Mouse (Mus musculus) heart, embryonic 13.5 days (tissue): ENCODE data around the gene Fam149b. TPM values are rescaled to one million over a fixed set of nuclear protein-coding genes. Genes with fewer than 3 reads are reported as not detected.
"Not testable (repeated sequence)": the region's sequence is repeated elsewhere in the genome, so short reads cannot be mapped to it uniquely, and the experiment has no call there.

Experiments
- ATAC-seq: fragments of 200-750 bp; cut with Nextera tagmentation; 2 replicates; pipeline ENCODE4 v1.8.0; 2017; ENCODE audit warnings: moderate TSS enrichment; ENCODE audit not compliant: insufficient number of reproducible peaks, low FRiP score, low TSS enrichment; ENCODE audit errors: extremely low read depth
- H3K27ac ChIP-seq: fragments of 300-500 bp; sonication (generic); replicated peaks from 2 replicates; pipeline ENCODE4 v1.5.1; 2015; ENCODE audit warnings: moderate library complexity, mild to moderate bottlenecking, inconsistent platforms
- H3K27me3 ChIP-seq: fragments of 300-500 bp; sonication (generic); replicated peaks from 2 replicates; pipeline ENCODE4 v1.6.1; 2015; ENCODE audit warnings: mild to moderate bottlenecking, inconsistent platforms
- H3K36me3 ChIP-seq: fragments of 300-500 bp; sonication (generic); 2 replicates; pipeline ENCODE4 v1.6.1; 2015; ENCODE audit warnings: mild to moderate bottlenecking, inconsistent platforms
- H3K4me1 ChIP-seq: fragments of 300-500 bp; sonication (generic); 2 replicates; pipeline ENCODE4 v1.6.1; 2015; ENCODE audit warnings: inconsistent platforms
- H3K4me2 ChIP-seq: fragments of 300-500 bp; sonication (generic); 2 replicates; pipeline ENCODE4 v1.6.1; 2015; ENCODE audit warnings: inconsistent platforms, mild to moderate bottlenecking, moderate library complexity
- H3K4me3 ChIP-seq: fragments of 300-500 bp; sonication (generic); 2 replicates; pipeline ENCODE4 v1.5.1; 2015; ENCODE audit warnings: moderate library complexity, mild to moderate bottlenecking, inconsistent platforms
- H3K9ac ChIP-seq: fragments of 300-500 bp; sonication (generic); 2 replicates; pipeline ENCODE4 v1.6.1; 2015; ENCODE audit warnings: inconsistent platforms, mild to moderate bottlenecking, moderate library complexity
- H3K9me3 ChIP-seq: fragments of 300-500 bp; sonication (generic); 2 replicates; pipeline ENCODE4 v1.6.1; 2016; ENCODE audit warnings: inconsistent platforms
- WGBS: fragments of 180-500 bp; shearing (Covaris S2); methylation state at CpG from one replicate; pipeline ENCODE4 v1.1.7; 2015; ENCODE audit warnings: mixed read lengths; 5-methylcytosine and 5-hydroxymethylcytosine counted together
- polyA plus RNA-seq: library from polyadenylated mRNA; unstranded; fragments of >200 nt; fragmentation: Nextera tagmentation; extraction: Ambion mirVana; gene quantifications from 2 replicates; pipeline ENCODE4 v1.2.1, GENCODE M21; 2015

The Fam149b gene
- 19.7 and 24.1 TPM in 2 replicates for polyA plus RNA-seq

DNA sequence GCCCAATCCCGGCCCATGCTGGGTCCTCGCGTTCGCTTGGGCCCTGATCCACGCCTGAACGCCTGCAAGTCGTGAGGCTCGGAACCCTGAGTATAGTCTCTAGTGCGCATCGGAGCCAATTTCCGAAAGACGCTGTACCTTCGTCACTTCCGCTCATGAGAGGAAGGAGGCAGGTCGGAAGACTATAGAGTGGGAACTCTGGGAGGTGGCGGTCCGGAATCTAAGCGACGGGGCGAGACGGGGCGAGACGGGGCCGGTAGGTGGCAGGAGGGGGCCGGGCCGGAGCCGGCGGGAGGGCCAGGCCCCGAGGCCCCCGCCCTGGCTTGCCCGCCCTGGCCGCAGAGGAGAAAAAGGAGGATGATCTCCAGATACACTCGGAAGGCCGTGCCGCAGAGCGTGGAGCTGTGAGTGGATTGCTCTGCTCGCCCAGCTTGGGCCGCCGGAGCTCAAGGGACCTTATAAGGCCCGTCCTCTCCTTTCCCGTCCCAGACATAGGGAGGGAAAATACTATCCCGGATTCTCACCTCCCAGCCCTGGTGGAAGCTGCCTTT lies at the start of gene Fam149b, which contains the start of gene Ecd:
Gene Fam149b (plus strand): TSS at position 172 of the 551 bp plus-strand sequence.
Gene Ecd (minus strand): TSS at position 131 of the 551 bp plus-strand sequence.
- Histone ChIP-seq H3K4me2 (peak within 1 kb of the TSS; percentile 84), H3K27ac (peak within 1 kb of the TSS; percentile 96), H3K4me3 (peak within 1 kb of the TSS; percentile 77), H3K36me3 (peaks cover 44% of the 10 kb centered on the region), H3K27me3 (no peaks in the 10 kb centered on the region), H3K9ac (peak within 1 kb of the TSS; percentile 91), H3K4me1 (peaks cover 23% of the 10 kb centered on the region), H3K9me3 (no peaks in the 10 kb centered on the region)
- under 1% methylated on average over 41 of the region's 42 CpGs for WGBS
- ATAC-seq, result peak; percentile 97

DNA sequence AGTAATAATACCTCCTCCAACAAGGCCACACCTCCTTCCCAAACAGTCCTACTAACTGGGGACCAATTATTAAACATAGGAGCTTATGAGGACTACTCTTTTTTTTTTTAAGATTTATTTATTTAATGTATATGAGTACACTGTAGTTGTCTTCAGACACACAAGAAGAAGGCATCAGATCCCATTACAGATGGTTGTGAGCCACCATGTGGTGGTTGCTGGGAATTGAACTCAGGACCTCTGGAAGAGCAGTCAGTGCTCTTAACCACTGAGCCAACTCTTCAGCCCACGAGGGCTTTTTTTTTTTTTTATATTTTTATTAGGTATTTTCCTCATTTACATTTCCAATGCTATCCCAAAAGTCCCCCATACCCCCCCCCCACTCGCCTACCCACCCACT lies 42.9 kb upstream of the Fam149b start:
- H3K4me3 ChIP-seq, H3K9me3 ChIP-seq, H3K9ac ChIP-seq, H3K27ac ChIP-seq, H3K27me3 ChIP-seq, H3K4me2 ChIP-seq, H3K4me1 ChIP-seq, ATAC-seq: not testable (repeated sequence)
- WGBS, result 66% methylated on average over 2 of the region's 2 CpGs
- H3K36me3 ChIP-seq, result peaks cover 56% of the 10 kb centered on the region

GRCm38 (mm10) chr14:20315137-20315536 lies 32.8 kb upstream of the Fam149b start:
- 87% methylated on average over 1 of the region's 1 CpGs for WGBS
- Histone ChIP-seq H3K4me3 (no peak overlapping the region), H3K27ac (no peak overlapping the region), H3K4me1 (no peaks in the 10 kb centered on the region), H3K36me3 (peaks cover 79% of the 10 kb centered on the region), H3K4me2 (no peak overlapping the region), H3K9me3 (no peaks in the 10 kb centered on the region), H3K27me3 (no peaks in the 10 kb centered on the region), H3K9ac (no peak overlapping the region)
- ATAC-seq, result no peak

DNA sequence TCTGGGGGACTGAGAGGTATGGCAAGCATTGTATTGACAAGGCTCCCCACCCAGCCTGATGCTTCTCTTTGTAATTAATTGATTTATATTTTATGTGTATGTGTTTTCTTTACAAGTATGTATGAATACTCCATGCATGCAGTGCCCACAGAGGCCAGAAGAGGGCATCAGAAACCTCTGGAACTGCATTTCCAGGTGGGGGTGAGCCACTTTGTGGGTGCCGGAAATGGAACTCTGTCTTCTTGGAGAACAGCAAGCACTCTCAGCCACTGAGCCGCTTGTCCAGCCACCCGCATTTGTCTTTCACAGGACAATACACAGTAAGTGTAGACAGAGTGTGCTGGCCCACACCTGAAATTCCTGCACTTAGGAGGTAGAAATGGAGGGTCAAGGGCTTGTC lies 28.5 kb upstream of the Fam149b start:
- no peaks in the 10 kb centered on the region for H3K9me3 ChIP-seq
- H3K4me3 ChIP-seq, result no peak overlapping the region
- no peak for ATAC-seq
- H3K4me2 ChIP-seq, result no peak overlapping the region
- WGBS, result 84% methylated on average over 3 of the region's 3 CpGs
- H3K27me3 ChIP-seq, result no peaks in the 10 kb centered on the region
- H3K9ac ChIP-seq, result no peak overlapping the region
- H3K4me1 ChIP-seq, result no peaks in the 10 kb centered on the region
- H3K36me3 ChIP-seq, result peaks cover 79% of the 10 kb centered on the region
- H3K27ac ChIP-seq, result no peak overlapping the region

- no peaks in the 10 kb centered on the region for H3K27me3 ChIP-seq
- no peak overlapping the region for H3K4me3 ChIP-seq
- no peak overlapping the region for H3K9ac ChIP-seq
- H3K27ac ChIP-seq, result no peak overlapping the region
- no peak overlapping the region for H3K4me2 ChIP-seq
- H3K36me3 ChIP-seq, result peaks cover 95% of the 10 kb centered on the region
- ATAC-seq, result no peak
- H3K9me3 ChIP-seq, result no peaks in the 10 kb centered on the region
- no peaks in the 10 kb centered on the region for H3K4me1 ChIP-seq
- 92% methylated on average over 9 of the region's 9 CpGs for WGBS
These were observed 23.8 kb upstream of the Fam149b start for GRCm38 (mm10) chr14:20324196-20324595.

- no peaks in the 10 kb centered on the region for H3K27me3 ChIP-seq
- no peak for ATAC-seq
- no peaks in the 10 kb centered on the region for H3K9me3 ChIP-seq
- no peak overlapping the region for H3K9ac ChIP-seq
- 77% methylated on average over 9 of the region's 9 CpGs for WGBS
- H3K36me3 ChIP-seq, result peaks cover 94% of the 10 kb centered on the region
- no peak overlapping the region for H3K27ac ChIP-seq
- H3K4me1 ChIP-seq, result no peaks in the 10 kb centered on the region
- no peak overlapping the region for H3K4me3 ChIP-seq
- no peak overlapping the region for H3K4me2 ChIP-seq
These were observed 19.5 kb upstream of the Fam149b start for GRCm38 (mm10) chr14:20328474-20328873.

GRCm38 (mm10) chr14:20331316-20331715 lies 16.6 kb upstream of the Fam149b start:
- no peaks in the 10 kb centered on the region for H3K27me3 ChIP-seq
- WGBS, result 84% methylated on average over 4 of the region's 4 CpGs
- peaks cover 96% of the 10 kb centered on the region for H3K36me3 ChIP-seq
- no peak for ATAC-seq
- no peak overlapping the region for H3K9ac ChIP-seq
- no peaks in the 10 kb centered on the region for H3K9me3 ChIP-seq
- no peak overlapping the region for H3K4me2 ChIP-seq
- no peak overlapping the region for H3K27ac ChIP-seq
- H3K4me1 ChIP-seq, result no peaks in the 10 kb centered on the region
- H3K4me3 ChIP-seq, result no peak overlapping the region

DNA sequence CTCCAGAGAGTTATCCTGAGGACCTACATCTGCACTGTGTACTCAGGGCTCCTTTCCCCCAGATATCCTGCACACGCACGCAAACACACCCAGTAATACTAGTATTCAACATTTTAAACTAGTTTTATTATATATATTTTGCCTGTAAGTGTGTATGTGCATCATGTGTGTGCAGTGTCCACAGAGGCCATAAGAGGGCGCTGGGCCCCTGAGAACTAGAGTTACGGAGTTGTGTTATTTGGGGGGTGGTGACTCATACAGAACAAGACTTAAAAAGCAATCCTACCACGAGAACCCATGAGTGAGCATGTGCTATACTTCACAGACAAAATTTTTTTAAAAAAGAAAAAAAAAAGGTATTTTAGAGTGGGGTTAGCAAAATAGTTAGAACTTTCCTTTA lies 8.5 kb upstream of the Fam149b start:
- no peak overlapping the region for H3K4me3 ChIP-seq
- WGBS, result 93% methylated on average over 5 of the region's 5 CpGs
- H3K4me2 ChIP-seq, result no peak overlapping the region
- no peaks in the 10 kb centered on the region for H3K27me3 ChIP-seq
- peaks cover 2% of the 10 kb centered on the region; the same call in 1 of the 2 replicates for H3K9me3 ChIP-seq
- no peak for ATAC-seq
- no peak overlapping the region for H3K27ac ChIP-seq
- H3K36me3 ChIP-seq, result peaks cover 76% of the 10 kb centered on the region
- H3K9ac ChIP-seq, result no peak overlapping the region
- H3K4me1 ChIP-seq, result no peaks in the 10 kb centered on the region

- ATAC-seq, result no peak
- Histone ChIP-seq H3K4me3 (no peak overlapping the region), H3K9ac (no peak overlapping the region), H3K4me1 (no peaks in the 10 kb centered on the region), H3K27me3 (no peaks in the 10 kb centered on the region), H3K4me2 (no peak overlapping the region), H3K9me3 (peaks cover 2% of the 10 kb centered on the region; the same call in 1 of the 2 replicates), H3K27ac (no peak overlapping the region), H3K36me3 (peaks cover 75% of the 10 kb centered on the region)
- 85% methylated on average over 8 of the region's 8 CpGs for WGBS
These were observed 7.8 kb upstream of the Fam149b start for GRCm38 (mm10) chr14:20340149-20340548.

- peaks cover 2% of the 10 kb centered on the region; the same call in 1 of the 2 replicates for H3K9me3 ChIP-seq
- no peak overlapping the region for H3K4me3 ChIP-seq
- ATAC-seq, result no peak
- H3K27ac ChIP-seq, result no peak overlapping the region
- peaks cover 2% of the 10 kb centered on the region; the same call in 1 of the 2 replicates for H3K4me1 ChIP-seq
- H3K36me3 ChIP-seq, result peaks cover 74% of the 10 kb centered on the region
- WGBS, result 81% methylated on average over 7 of the region's 7 CpGs
- H3K27me3 ChIP-seq, result no peaks in the 10 kb centered on the region
- H3K9ac ChIP-seq, result no peak overlapping the region
- H3K4me2 ChIP-seq, result no peak overlapping the region
These were observed 7.1 kb upstream of the Fam149b start for GRCm38 (mm10) chr14:20340866-20341265.

DNA sequence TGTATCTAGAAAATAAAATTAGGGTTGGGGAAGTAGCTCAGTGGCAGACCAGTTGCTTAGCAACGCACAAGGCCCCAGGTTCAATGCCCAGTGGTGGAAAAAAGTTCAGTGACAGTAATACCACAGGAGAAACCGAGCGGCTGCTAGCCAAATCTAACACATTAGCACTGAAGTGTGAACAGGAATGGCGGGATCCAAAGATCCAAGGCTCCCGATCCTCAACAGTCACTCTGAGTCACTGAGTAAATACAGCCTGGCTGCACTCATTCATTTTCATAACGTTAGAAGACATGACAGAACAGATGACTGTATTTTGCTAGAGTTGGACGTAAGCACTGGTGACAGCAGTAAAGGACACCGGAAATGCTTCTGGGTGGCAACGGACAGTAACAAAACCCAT lies 2.1 kb upstream of the Fam149b start:
- WGBS, result 86% methylated on average over 9 of the region's 9 CpGs

GRCm38 (mm10) chr14:20347441-20347990 lies 446 bp upstream of the Fam149b start:
- 4% methylated on average over 15 of the region's 15 CpGs for WGBS
- Histone ChIP-seq H3K9ac (peak overlapping the region; percentile 91), H3K9me3 (no peaks in the 10 kb centered on the region), H3K4me1 (peaks cover 23% of the 10 kb centered on the region), H3K4me2 (peak overlapping the region; percentile 84), H3K36me3 (peaks cover 42% of the 10 kb centered on the region), H3K27me3 (no peaks in the 10 kb centered on the region), H3K4me3 (peak overlapping the region; percentile 77), H3K27ac (peak overlapping the region; percentile 96)
- ATAC-seq, result peak; percentile 27; the same call in 1 of the 2 replicates

More for the DNA sequence above, 2.1 kb upstream of the Fam149b start:
- Histone ChIP-seq H3K4me3 (no peak overlapping the region), H3K4me2 (no peak overlapping the region), H3K27ac (no peak overlapping the region), H3K36me3 (peaks cover 43% of the 10 kb centered on the region), H3K9me3 (no peaks in the 10 kb centered on the region), H3K4me1 (peaks cover 23% of the 10 kb centered on the region), H3K27me3 (no peaks in the 10 kb centered on the region), H3K9ac (no peak overlapping the region)
- no peak for ATAC-seq
